ENCODE assay signal across 8 mouse cellular contexts in genomic region chr11:54439691-54440029, GRCm38 (mm10). TPM values are rescaled to one million over a fixed set of nuclear protein-coding genes. Genes with fewer than 3 reads are reported as not detected.
DNase-seq lines count a peak whose midpoint lies in the region; ATAC-seq and TF ChIP-seq lines count a peak whose summit lies in the region.

No protein-coding gene starts in this region.

- TF ChIP-seq CTCF in lung, adult 2 months (IDR thresholded peaks at IDR 0.05; ENCODE audit: insufficient read depth, low read length), result no peak

- no peak for ATAC-seq in embryonic facial prominence, embryonic 15.5 days (ENCODE audit: insufficient number of reproducible peaks, low FRiP score, low TSS enrichment, low read depth)
- ATAC-seq in intestine, embryonic 15.5 days, result no peak
- ATAC-seq in neural tube, embryonic 12.5 days (ENCODE audit: low FRiP score, low read depth), result no peak

- H3K27ac ChIP-seq in embryonic facial prominence, embryonic 15.5 days (replicated peaks), result no peak overlapping the region
- no peak overlapping the region for H3K27ac ChIP-seq in intestine, embryonic 15.5 days
- no peak overlapping the region for H3K27ac ChIP-seq in neural tube, embryonic 12.5 days

- peaks cover 11% of the 10 kb centered on the region for H3K4me1 ChIP-seq in lung, adult 2 months (ENCODE audit: control insufficient read depth, insufficient read depth, low read length)
- H3K4me1 ChIP-seq in embryonic facial prominence, embryonic 15.5 days, result peaks cover 14% of the 10 kb centered on the region; the same call in 1 of the 2 replicates
- H3K4me1 ChIP-seq in intestine, embryonic 15.5 days (replicated peaks), result 0 out of 2 replicates have a peak, but pooled peaks cover 4% of the 10 kb centered on the region
- H3K4me1 ChIP-seq in neural tube, embryonic 12.5 days, result peaks cover 18% of the 10 kb centered on the region

- WGBS in lung, adult 2 months, result 28% methylated on average over 3 of the region's 3 CpGs
- WGBS in embryonic facial prominence, embryonic 15.5 days, result 58% methylated on average over 3 of the region's 3 CpGs
- WGBS in intestine, embryonic 15.5 days, result 48% methylated on average over 3 of the region's 3 CpGs
- 69% methylated on average over 3 of the region's 3 CpGs for WGBS in neural tube, embryonic 12.5 days

- no peaks in the 10 kb centered on the region for H3K9me3 ChIP-seq in embryonic facial prominence, embryonic 15.5 days (replicated peaks)
- H3K9me3 ChIP-seq in intestine, embryonic 15.5 days, result no peaks in the 10 kb centered on the region
- no peaks in the 10 kb centered on the region for H3K9me3 ChIP-seq in neural tube, embryonic 12.5 days

- no peaks in the 10 kb centered on the region for H3K27me3 ChIP-seq in embryonic facial prominence, embryonic 15.5 days
- no peaks in the 10 kb centered on the region for H3K27me3 ChIP-seq in intestine, embryonic 15.5 days (replicated peaks)
- H3K27me3 ChIP-seq in neural tube, embryonic 12.5 days (replicated peaks), result no peaks in the 10 kb centered on the region

- peak overlapping the region; percentile 59 for H3K4me2 ChIP-seq in embryonic facial prominence, embryonic 15.5 days (replicated peaks)
- H3K4me2 ChIP-seq in intestine, embryonic 15.5 days (replicated peaks), result peak overlapping the region; percentile 57
- H3K4me2 ChIP-seq in neural tube, embryonic 12.5 days (replicated peaks), result peak overlapping the region; percentile 71

- no peak for TF ChIP-seq POLR2A in lung, adult 2 months (IDR thresholded peaks at IDR 0.05; ENCODE audit: borderline replicate concordance, extremely low read depth, low read depth, low read length)

- H3K4me3 ChIP-seq in lung, adult 2 months (replicated peaks; ENCODE audit: extremely low read depth, low read depth, low read length), result peak overlapping the region; percentile 97
- peak overlapping the region; percentile 97 for H3K4me3 ChIP-seq in embryonic facial prominence, embryonic 15.5 days (replicated peaks)
- peak overlapping the region; percentile 97 for H3K4me3 ChIP-seq in intestine, embryonic 15.5 days (replicated peaks)
- no peak overlapping the region for H3K4me3 ChIP-seq in neural tube, embryonic 12.5 days

- H3K36me3 ChIP-seq in embryonic facial prominence, embryonic 15.5 days, result no peaks in the 10 kb centered on the region
- H3K36me3 ChIP-seq in intestine, embryonic 15.5 days, result no peaks in the 10 kb centered on the region
- H3K36me3 ChIP-seq in neural tube, embryonic 12.5 days, result no peaks in the 10 kb centered on the region

- H3K9ac ChIP-seq in embryonic facial prominence, embryonic 15.5 days, result no peak overlapping the region
- H3K9ac ChIP-seq in intestine, embryonic 15.5 days, result no peak overlapping the region
- H3K9ac ChIP-seq in neural tube, embryonic 12.5 days, result 0 out of 2 replicates have a peak overlapping the region, but pooled peaks have one; percentile 86

- DNase-seq in lung, adult 2 months, result no peak
- DNase-seq in lung, postnatal 4 days, result no peak
- DNase-seq in spleen, adult 12 weeks (ENCODE audit: low spot score), result no peak
- DNase-seq in layer of hippocampus, postnatal 14 days (ENCODE audit: low spot score in 2 of 2), result no peak
- no peak for DNase-seq in B cell, adult 2 months

RNA-seq across cellular contexts. Expression of gene Fnip1, which starts 1.7 kb away (rescaled TPM):
- 2.2 and 3.9 TPM in 2 replicates for polyA plus RNA-seq in lung, adult 2 months (2012; rRNA removed)
- polyA plus RNA-seq in embryonic facial prominence, embryonic 15.5 days (2015; fragmentation: Nextera tagmentation; extraction: Ambion mirVana), result 9.9 and 10.6 TPM in 2 replicates
- polyA plus RNA-seq in intestine, embryonic 15.5 days (2015; fragmentation: Nextera tagmentation; extraction: Ambion mirVana), result 8.6 and 10.6 TPM in 2 replicates
- 11.0 and 11.6 TPM in 2 replicates for polyA plus RNA-seq in neural tube, embryonic 12.5 days (2016; fragmentation: Nextera tagmentation; extraction: Ambion mirVana)
- 10 to 100 TPM; 27.5 to 27.8 TPM for total RNA-seq in layer of hippocampus, postnatal 14 days (2021)
